Mouse (Mus musculus): ENCODE measurements around the gene Cacna1b.

The Cacna1b gene

DNA sequence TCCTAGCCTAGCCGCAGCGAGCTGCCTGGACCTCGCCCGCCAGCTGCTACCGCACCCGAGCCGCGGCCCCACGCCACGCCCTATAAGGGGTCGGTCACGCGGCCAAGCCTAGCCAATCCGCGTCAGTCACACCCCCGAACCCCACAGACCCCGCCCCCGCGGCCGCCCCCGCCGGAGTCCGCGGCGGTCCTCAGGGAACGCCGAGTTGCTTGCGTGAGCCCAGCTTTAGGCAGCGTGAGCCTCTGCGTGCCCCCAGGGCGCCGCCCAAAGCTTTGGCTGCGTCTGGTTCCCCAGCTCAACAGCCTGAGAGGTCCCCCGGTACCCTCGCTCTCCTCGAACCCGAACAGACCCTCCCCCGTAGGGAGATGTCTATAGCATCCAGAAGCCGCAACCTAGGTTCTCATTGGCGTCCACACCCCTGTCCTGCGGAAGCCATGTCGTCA lies at the start of gene Cacna1b:
TSS of gene Cacna1b (minus strand) at position 38 of the 443 bp plus-strand sequence.
- peak; percentile 18 for DNase-seq (ENCODE audit: low spot score)

DNA sequence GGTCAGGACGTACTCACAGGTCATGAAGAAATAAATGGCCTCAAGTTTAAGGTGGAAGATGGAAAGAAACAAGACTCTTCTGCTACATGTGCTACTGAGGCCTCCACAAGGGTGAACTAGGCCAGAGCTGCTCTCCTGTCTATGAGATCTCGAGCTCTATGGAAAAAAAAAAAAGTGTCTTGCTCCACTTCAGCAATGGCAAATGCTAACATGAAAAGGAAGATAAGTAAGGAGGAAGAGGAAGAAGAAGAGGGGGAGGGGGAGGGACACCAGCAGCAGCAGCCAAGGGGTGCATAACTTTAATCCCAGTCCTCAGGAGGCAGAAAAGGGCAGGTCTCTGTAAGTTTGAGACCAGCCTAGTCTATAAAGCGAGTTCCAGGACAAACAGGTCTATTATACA lies 46.8 kb upstream of the Cacna1b start:
- DNase-seq (ENCODE audit: low spot score) = no peak

DNA sequence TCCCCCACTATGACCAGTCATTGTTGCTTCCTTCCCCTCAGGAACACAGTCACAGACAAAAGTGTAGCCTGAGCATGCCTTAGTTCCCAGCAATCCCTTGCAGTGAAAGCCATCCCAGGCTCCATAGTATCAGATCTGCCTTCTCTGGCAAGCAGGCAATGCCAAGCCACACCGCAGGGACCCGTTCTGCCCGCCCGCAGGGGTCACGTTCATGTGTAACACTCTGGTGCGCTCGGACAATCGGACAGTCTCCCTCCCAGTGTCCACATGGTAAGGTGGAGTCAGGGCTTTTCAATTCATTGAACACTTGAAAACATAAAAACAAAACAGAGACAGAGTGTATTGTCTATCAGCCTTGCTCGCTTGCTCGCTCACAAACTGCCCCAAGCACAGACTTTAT lies 44.7 kb upstream of the Cacna1b start:
- DNase-seq (ENCODE audit: low spot score) = no peak

DNA sequence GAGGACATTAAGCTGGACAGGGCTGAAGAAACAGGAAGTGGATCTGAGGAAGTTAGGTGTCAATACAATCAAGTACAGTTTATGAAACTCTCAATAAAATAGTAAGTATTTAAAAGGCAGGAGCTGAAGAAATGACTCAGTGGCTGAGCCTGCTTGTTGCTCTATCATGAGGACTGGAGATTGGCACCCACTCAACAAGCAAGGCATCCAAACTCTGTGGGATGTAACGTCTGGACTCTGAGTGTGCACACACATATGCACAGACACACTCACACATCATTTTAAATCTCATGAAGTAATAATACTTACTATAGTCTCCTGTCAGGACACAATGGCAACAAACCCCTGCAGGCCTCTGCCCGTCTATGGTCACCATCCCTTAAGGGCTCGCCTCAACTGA lies 44.1 kb upstream of the Cacna1b start:
- no peak for DNase-seq (ENCODE audit: low spot score)

DNA sequence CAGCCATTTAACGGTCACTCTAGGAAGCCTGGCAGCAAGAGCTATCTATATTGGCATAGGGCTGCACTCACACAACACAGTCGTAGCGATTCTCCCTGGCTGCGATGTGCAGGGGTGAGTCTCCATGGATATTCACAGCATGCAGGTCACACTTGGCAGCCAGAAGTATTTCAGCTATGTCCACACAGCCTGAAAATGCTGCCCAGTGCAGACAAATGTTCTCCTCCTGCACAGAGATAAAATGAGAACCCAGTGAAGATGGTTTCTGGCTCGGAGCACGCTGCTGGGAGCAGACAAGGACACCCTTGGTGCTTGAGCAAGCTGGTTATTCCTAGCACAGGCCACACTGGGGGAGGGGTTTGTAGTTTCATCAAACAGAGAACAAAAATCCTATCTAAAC lies 43.2 kb upstream of the Cacna1b start:
- DNase-seq (ENCODE audit: low spot score) = no peak

DNA sequence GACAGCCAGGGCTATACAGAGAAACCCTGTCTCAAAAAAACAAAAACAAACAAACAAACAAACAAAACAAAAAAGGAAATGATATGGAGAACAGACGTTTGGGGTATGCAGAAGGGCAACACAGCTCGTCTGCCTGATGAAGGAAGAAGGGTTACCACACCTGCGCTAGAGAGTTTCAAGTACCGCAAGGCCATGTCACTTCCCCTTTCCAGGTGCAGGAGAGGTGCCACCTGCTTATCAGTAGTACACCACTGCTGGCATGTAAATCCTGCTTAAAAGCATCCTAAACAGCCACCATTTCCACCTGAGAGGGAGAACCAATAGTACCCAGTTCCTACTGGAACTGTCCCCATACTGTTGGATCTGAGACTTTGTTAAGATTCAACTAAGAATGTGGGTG lies 42.7 kb upstream of the Cacna1b start:
- DNase-seq (ENCODE audit: low spot score) = no peak

DNA sequence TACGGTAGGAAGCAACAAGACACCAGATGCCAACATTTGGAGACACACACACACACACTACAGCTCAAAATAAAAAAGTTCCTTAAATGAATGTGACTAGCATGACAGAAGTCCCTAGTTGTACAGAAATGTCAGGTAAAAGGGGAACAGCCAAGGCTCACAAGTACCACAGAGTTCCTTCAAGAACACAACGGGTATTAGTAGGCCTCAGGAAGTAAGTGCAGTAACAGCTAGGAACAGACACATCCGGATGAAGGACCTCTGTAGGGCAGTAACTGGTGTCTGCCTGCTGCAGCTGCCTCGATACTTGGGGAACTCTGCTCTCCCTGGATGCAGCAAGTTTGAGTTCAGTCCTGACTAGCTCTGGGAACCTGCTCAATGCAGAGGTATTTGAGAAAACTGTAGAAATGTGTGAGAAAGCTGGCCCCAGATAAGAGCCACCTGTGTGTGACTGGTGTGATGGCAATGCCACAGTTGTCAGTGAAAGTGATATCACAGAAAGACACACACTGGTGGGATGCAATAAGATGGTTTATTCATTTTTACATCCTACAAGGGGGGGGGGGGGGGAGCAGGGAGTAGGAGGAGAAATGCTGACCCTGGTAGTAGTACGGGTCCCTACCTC lies 34.0 kb upstream of the Cacna1b start:
- DNase-seq (ENCODE audit: low spot score) = no peak

DNA sequence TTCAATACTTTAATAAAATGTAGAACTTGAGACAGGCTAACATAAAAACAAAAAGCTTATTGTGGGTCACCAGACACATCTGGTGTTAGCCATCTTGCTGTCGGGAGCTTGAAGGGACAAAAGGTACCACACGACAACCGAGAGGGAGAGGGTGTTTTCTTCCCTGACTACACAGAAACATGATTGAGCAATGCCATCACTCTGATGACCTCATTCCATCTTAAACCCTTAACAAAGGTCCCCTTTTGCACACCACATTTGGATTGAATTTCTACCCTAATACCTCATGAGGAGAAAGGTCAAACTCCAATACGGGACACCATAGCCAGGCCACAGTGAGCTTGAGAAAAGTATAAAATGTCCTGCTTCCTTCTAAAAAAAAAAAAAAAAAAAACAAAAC lies 24.3 kb upstream of the Cacna1b start:
- DNase-seq (ENCODE audit: low spot score) = no peak

DNA sequence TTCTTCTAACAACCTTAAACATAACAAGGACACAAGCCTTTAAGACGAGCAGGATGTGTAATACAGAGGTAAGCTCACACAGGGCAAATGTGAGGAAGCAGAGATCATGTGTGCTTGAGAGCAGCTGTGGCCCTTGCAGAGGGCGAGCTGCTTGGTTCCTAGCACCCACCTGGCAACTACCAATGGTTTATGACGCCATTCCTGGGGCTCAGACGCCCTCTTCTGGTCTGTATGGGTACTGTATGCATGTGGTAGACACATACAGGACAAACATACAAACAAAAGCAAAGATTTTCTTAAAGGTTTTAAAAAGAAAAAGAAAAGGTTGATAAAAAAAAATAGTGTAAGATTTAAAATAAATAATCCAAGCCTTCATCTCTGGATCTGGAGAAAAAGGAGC lies 18.3 kb upstream of the Cacna1b start:
- no peak for DNase-seq (ENCODE audit: low spot score)

DNA sequence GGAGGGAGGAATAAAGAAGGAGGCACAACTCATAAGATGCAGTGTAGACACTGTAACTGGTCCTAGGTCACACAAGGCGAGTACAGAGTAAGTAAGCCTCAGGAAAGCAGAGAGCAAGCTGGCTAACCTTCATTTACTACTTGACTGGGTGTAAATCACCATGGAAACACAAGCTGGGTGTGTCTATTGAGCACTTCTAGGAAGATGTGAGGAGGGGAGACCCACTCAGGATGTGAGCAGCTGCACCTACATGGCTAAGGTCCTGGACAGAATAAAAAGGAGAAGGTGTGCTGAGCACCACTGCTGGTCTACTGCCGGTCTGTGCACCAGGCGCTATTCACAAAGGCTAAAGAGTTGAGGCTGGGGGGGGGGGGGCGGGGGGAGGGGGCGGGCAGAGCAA lies 13.9 kb upstream of the Cacna1b start:
- DNase-seq (ENCODE audit: low spot score) = no peak

DNA sequence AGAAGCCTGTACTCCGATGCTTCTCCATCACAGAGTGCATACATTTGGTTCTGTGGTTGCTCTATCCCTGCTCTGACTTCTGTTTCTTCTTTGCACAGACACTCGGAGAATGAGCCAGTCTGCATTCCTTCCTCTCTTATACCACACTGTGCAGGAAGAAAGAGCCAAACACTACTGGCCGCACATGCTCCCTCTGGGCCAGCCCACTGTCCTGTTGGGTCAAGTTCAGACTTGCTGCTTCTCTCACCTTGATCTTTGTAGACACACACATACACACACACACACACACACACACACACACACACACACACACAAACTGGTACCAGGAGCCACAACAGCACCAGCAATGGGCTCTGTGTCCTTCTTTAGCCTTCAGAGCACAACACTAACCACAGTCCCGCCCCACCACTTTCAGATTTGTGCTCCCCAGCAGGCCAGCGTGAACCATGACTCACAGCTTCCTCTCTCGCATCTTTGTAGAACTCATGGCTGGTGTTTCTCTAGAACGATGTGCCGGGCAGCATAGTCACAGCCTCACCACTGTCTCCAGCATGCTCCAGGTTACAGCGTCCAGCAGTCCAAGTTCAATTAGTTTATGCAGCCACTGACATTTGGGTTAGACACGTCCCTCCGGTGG lies 13.1 kb upstream of the Cacna1b start:
- no peak for DNase-seq (ENCODE audit: low spot score)

DNA sequence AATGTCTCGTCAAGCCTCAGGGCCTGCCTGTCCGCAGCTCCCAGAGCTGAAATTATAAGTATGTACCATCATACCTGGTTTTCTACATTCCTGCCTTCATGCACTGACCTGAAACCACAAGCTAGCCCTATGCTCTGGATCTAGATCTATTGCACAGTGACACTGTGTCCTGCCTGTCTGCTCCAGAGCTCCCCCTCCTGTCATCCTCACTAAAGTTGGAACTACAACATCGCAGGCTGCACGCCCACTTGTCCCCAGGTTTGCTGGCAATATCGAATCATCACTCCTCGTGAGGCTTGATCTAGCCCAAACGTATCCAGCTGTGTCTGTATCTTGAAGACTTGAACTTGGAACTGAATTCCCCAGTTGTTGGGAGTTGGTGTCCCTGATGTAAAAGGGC lies 11.9 kb upstream of the Cacna1b start:
- DNase-seq (ENCODE audit: low spot score) = no peak

DNA sequence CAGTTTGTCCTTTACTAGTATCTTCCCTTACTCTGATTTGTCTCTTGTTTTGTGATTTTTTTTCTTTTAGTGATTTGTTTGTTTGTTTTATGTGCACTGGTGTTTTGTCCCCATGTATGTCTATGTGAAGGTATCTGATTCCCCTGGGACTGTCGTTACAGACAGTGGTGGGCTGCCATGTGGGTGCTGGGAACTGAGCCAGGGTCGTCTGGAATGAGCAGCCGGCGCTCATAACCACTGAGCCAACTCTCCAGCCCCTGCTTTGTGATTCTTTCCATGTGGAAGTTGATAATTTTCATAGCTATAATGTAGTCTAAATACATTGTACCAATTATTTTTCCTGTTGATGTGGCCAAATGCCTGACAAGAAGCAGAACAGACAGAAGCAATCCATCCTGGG lies 7.9 kb upstream of the Cacna1b start:
- DNase-seq (ENCODE audit: low spot score) = no peak

DNA sequence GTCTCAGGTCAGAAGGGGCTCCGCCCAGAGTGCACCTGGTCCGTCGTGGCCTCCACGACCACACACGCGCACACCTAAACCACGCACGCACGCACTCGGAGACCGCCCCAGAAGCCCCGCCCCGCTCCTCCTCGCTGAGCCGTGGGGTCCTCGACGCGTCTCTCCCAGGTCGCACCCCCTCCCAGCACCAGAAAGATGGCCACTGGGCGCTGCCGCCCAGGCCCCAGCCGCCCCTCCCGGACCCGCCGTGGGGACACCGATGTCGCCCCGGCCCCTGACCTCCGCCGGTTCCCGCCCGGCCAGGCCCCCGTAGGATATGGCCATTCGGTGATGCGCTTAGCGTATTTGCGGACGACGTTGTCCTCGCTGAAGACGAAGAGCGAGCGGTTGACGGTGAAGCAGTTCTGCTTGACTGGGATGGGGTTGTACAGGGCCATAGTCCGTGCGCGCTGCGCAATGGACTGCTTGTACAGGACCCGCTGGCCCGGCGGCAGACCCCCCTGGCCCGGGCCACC lies 449 bp downstream of the Cacna1b start:
- no peak for DNase-seq (ENCODE audit: low spot score)

DNA sequence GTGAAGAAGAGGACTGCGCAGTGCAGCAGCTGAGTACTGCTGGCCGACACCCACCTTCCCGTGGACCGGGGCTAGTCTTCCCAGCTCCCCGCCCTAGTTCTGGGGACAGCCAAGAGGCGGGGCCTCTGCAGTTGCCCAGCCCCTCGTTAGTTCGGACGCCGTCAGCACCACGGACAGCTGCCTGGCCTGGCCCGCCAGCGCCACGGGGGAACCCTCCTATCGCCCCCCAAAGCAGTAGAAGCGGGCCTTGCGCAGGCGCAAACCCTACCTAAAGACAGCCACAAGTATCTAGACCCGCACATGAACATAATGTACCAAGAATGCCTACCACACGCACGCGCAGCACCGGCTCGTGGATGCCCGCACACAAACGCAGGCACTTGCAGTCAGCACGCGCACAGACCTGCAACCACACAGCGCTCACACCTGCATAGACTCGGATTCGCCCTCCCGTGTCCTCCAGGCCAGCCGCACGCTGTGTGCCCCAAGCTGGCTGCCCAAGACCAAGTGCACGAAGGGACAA lies 968 bp downstream of the Cacna1b start:
- peak; percentile 64 for DNase-seq (ENCODE audit: low spot score)

DNA sequence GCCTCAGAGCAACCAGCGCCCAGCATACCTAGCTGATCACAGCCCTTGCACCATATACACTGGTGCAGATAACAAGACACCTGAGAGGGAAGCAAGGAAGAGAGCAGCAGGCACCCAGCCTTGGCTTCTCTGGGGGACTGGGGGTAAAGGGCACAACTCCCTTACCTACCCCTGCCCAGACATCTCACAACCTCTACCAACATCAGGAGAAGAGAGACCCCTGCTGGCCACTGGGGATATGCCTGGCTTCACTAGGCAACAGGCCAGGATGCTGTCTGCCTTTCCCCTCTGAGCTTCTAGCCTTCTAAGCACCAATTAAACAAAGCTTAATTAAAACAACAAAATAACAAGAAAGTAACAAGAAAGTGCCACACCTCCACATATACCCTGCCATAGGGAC lies 7.7 kb downstream of the Cacna1b start:
- peak; percentile 37 for DNase-seq (ENCODE audit: low spot score)

DNA sequence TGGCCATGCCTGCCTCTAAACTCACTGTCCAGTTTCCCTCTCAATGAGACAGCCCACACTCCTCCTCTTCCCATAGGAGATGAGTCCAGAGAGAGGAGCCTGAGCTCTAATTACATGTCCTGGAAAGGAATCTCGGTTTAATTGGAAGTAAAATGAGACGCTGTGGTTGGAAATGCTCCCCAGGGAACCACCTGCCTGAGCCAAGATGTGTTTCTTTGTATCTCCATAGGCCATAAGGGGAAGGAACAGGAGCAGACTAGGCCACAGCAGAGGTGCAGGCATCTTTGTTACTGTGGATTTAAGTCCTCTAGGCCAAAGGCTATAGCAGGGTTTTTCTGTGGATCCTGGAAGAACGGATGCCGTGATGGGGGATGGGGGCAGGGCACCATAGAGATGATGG lies 10.4 kb downstream of the Cacna1b start:
- no peak for DNase-seq (ENCODE audit: low spot score)

DNA sequence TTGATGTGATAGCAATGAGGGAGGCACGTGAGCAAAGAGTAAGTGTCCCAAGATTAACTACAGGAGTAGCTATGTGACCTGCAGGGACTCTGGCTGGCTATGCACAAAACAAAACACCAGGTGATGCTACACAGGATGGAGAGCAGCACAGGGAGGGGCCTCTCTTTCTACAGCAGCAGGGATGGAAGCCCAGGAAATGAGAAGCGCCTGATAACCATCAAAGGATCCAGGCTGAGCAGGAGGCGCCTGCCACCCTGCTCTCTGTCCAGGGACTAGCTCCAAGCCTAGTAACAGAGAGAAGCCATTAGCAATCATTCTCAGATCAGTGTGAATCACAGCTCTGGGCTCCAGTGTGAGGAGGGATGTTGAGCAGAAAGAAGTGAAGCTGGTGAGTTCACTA lies 12.9 kb downstream of the Cacna1b start:
- DNase-seq (ENCODE audit: low spot score) = no peak

DNA sequence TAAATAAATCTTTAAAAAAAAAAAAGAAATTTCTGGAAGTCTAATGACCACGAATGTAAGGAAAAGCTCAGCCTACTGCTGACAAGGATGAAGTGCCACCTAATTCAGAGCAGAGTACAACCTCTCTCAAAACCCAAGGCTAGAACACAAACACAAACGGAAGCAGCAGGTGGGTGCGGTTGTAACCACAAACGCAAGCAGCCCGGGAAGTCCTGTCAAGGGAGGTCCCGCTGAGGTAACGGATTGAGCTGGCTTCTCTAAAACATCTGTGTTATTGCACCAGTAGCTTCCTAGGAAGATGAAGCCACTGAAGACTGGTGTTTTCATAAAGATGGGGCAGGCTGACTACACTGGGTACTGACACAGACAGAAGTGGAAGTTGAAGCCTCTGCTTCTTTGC lies 15.1 kb downstream of the Cacna1b start:
- DNase-seq (ENCODE audit: low spot score) = no peak

DNA sequence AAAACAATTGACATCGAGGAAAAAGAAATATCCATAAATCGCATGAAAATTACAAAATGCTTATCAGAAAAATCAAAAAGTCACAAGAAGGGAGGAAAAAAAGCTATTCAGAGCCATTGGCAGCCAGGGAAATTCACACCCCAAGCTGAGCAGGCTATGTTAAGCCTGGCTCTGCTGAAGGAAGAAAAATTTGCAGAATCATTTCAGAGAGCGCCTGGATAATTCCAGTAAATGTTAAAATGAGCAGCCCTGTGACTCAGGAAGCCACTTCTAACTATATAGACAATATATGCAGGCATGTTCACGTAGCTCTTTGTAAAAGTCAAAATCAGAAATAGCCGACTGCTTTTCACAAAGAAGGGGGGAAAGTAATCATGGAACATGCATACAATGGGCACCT lies 23.3 kb downstream of the Cacna1b start:
- no peak for DNase-seq (ENCODE audit: low spot score)

DNA sequence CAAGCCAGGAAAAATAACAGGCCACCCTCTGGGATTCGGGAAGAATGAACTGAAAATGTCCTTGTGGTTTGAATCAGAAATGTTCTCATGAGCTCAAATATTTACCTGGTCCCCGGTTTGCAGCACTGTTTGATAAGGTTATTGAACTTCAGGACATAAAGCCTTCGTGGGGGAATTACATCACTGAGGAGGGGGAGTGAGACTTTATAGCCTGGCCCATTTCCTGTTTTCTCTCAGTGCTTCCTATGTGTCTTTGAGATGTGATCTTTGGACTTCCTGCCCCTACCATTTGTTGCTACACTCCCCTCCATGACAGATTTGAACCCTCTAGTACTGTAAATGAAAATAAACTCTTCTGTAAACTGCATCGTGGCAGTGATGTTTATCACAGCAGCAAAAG lies 29.8 kb downstream of the Cacna1b start:
- DNase-seq (ENCODE audit: low spot score) = no peak

DNA sequence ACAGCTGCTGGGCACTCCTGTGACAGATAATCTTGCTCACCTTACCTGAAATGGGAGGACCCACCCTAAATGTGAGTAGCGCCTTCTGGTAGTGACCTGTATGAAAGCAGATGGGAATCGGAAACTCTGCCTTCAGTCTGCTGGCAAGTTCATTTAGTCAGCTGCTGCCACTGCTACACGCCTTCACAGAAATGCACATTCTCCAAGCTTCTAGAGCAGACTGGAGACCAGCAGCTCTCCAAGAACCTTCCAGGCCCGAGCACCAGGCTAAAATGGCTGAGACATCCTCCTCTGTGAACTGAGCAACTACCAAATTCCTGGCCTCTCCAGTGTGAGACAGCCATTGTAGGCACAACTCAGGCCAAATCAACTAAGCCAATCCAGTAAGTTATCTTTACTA lies 37.1 kb downstream of the Cacna1b start:
- DNase-seq (ENCODE audit: low spot score) = no peak

DNA sequence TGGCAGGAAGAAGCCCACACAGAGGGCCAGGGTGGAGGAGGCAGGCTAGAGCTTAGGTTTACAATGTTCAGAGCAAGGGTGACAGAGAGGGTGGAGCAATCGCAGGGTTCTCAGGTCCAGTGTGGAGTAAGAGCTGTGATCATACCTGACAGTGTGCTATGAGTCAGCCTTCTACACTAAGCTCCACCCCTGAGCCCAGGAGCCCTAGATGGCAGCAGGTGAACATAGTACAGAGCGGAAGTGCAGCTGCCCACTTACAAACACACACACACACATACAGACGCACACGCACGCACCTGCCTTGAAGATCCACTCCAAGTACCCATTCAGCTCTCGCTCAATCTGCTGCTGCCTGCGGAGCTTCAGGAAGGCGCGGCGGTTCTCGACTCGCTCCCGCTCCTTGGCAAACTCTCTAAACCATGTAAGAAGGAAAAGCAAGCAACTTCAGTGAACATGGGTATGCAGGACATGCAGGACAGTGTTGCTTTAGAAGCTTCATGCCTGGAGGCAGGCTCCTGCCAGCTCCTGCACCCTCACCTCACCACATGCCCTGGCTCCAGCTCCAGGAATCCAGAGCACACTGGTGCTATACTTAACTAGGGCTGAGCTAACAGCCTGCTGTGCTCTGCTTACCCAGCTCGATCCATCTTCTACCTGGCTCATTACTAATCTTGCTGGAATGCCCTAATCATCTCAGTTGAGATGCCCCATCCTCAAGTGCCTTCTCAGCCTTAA lies 43.1 kb downstream of the Cacna1b start:
- no peak for DNase-seq (ENCODE audit: low spot score)
